Mouse (Mus musculus): ENCODE measurements around the gene Slc26a5. TPM values are rescaled to one million over a fixed set of nuclear protein-coding genes. Genes with fewer than 3 reads are reported as not detected.
A peak's percentile ranks its signal among the peaks of the same experiment; 100 is the strongest.

The Slc26a5 gene
- polyA plus RNA-seq (2015; fragmentation: Nextera tagmentation; extraction: Ambion mirVana), result 0.05 and 0.08 TPM in 2 replicates

DNA sequence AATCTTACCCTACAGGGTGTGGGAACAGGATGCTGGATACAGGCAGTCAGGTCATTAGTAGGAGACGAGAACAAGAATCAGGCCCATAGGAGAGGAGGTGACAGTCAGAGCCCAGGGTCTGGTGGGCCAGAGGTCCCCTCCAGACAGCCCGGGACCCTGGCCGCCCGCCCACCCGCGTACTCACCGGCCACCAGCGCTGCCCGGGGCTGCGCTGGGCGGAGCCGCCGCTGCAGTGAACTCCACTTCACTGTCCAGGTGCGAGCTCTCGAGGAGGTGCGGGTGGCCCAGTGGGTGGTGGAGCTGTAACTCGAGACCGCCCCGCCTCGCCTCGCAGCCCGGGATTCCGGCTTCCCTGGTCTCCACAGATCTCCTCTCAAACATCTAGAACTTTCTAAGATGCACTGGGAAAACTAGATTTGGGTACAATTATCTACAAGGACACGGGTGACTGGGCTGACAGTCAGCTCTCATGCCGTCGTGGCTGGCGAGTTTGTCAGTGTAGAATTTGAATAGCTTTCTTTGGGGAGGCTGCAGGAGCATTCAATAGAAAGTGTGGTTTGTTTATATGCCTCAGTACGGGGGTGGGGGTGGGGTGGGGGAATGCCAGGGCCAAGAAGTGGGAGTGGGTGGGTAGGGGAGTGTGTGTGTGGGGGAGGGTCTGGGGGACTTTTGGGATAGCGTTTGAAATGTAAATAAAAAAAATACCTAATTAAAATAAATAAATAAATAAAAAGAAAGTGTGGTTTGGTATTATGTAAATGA is at the start of gene Slc26a5:
TSS of gene Slc26a5 (minus strand) at position 259 of the 762 bp plus-strand sequence.
- H3K9me3 ChIP-seq (replicated peaks), result no peaks in the 10 kb centered on the region
- ATAC-seq, result peak; percentile 71
- peak within 1 kb of the TSS; percentile 34 for H3K4me3 ChIP-seq
- no peaks in the 10 kb centered on the region for H3K36me3 ChIP-seq (ENCODE audit: poor library complexity, severe bottlenecking)
- H3K9ac ChIP-seq, result peak within 1 kb of the TSS; percentile 30
- no peak within 1 kb of the TSS for H3K27ac ChIP-seq
- peaks cover 13% of the 10 kb centered on the region for H3K4me1 ChIP-seq
- peaks cover 7% of the 10 kb centered on the region; the same call in 1 of the 2 replicates for H3K27me3 ChIP-seq
- 0% methylated on average over 23 of the region's 29 CpGs for WGBS
- peak within 1 kb of the TSS; percentile 65 for H3K4me2 ChIP-seq

DNA sequence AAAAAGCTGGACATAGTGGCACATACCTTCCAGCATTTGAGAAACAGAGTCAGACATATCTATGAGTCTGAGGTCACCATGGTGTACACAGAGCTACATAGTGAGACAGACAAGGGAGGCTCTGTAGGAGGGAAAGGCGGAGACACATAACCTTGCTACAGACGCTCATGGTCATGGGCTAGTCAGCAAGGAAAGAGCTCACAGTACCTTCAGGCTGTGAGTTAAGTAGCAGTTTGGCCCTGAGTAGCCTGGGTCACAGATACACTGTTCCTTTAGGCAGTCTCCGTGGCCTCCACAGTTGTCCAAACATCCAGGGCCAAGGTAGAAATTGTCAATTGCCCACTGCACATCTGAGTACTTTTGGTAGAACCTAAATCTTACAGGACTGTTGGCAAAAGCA is 49.4 kb upstream of the Slc26a5 start:
- Histone ChIP-seq H3K36me3 (ENCODE audit: poor library complexity, severe bottlenecking) (no peaks in the 10 kb centered on the region), H3K4me2 (no peak overlapping the region), H3K9me3 (replicated peaks) (no peaks in the 10 kb centered on the region; the same call in 1 of the 2 replicates), H3K27me3 (no peaks in the 10 kb centered on the region), H3K4me1 (no peaks in the 10 kb centered on the region), H3K27ac (no peak overlapping the region), H3K9ac (no peak overlapping the region), H3K4me3 (no peak overlapping the region)
- 76% methylated on average over 3 of the region's 3 CpGs for WGBS
- ATAC-seq, result no peak

- H3K36me3 ChIP-seq (ENCODE audit: poor library complexity, severe bottlenecking), result no peaks in the 10 kb centered on the region
- H3K27me3 ChIP-seq, result no peaks in the 10 kb centered on the region
- no peak for ATAC-seq
- H3K4me1 ChIP-seq, result no peaks in the 10 kb centered on the region
- no peak overlapping the region for H3K4me3 ChIP-seq
- H3K4me2 ChIP-seq, result no peak overlapping the region
- no peak overlapping the region for H3K9ac ChIP-seq
- 91% methylated on average over 23 of the region's 23 CpGs for WGBS
- no peaks in the 10 kb centered on the region; the same call in 1 of the 2 replicates for H3K9me3 ChIP-seq (replicated peaks)
- no peak overlapping the region for H3K27ac ChIP-seq
These were observed 47.6 kb upstream of the Slc26a5 start for GRCm38 (mm10) chr5:21912835-21913530.

DNA sequence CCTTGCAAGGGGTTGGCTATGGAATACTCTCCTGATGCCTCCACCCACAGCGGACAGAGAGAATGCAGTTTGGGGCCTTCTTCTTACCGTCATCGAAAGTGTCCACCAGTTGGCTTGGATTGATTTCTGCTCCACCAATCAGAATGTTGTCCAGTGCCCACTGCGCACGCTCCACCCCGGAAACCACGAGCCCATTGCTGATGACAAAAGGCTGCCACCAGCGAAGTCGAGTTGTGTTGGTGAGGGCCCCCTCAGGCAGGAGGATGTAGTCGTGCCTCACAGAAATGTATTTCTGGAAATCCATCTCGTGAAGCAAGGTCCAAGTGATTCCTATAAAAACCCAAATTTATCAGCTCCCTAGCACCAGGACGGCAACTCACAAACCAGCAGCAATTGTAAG is 45.3 kb upstream of the Slc26a5 start:
- no peaks in the 10 kb centered on the region for H3K36me3 ChIP-seq (ENCODE audit: poor library complexity, severe bottlenecking)
- H3K27ac ChIP-seq, result no peak overlapping the region
- no peak overlapping the region for H3K4me3 ChIP-seq
- H3K4me2 ChIP-seq, result no peak overlapping the region
- WGBS, result 92% methylated on average over 12 of the region's 12 CpGs
- no peak for ATAC-seq
- no peaks in the 10 kb centered on the region for H3K9me3 ChIP-seq (replicated peaks)
- no peaks in the 10 kb centered on the region for H3K27me3 ChIP-seq
- no peak overlapping the region for H3K9ac ChIP-seq
- H3K4me1 ChIP-seq, result no peaks in the 10 kb centered on the region

- Histone ChIP-seq H3K9me3 (replicated peaks) (no peaks in the 10 kb centered on the region), H3K4me3 (no peak overlapping the region), H3K4me2 (no peak overlapping the region), H3K4me1 (no peaks in the 10 kb centered on the region), H3K27me3 (no peaks in the 10 kb centered on the region), H3K27ac (no peak overlapping the region), H3K9ac (no peak overlapping the region), H3K36me3 (ENCODE audit: poor library complexity, severe bottlenecking) (no peaks in the 10 kb centered on the region)
- ATAC-seq, result no peak
- WGBS, result 91% methylated on average over 3 of the region's 3 CpGs
These were observed 44.3 kb upstream of the Slc26a5 start for GRCm38 (mm10) chr5:21909713-21910112.

- no peaks in the 10 kb centered on the region for H3K36me3 ChIP-seq (ENCODE audit: poor library complexity, severe bottlenecking)
These were observed 36.0 kb upstream of the Slc26a5 start for GRCm38 (mm10) chr5:21901411-21901810.

GRCm38 (mm10) chr5:21900891-21901290 is 35.5 kb upstream of the Slc26a5 start:
- Histone ChIP-seq H3K4me3 (no peak overlapping the region), H3K27ac (no peak overlapping the region), H3K4me2 (no peak overlapping the region), H3K9ac (no peak overlapping the region), H3K27me3 (no peaks in the 10 kb centered on the region), H3K4me1 (no peaks in the 10 kb centered on the region), H3K36me3 (ENCODE audit: poor library complexity, severe bottlenecking) (no peaks in the 10 kb centered on the region), H3K9me3 (replicated peaks) (no peaks in the 10 kb centered on the region)
- ATAC-seq, result no peak
- WGBS, result 84% methylated on average over 6 of the region's 6 CpGs

More at GRCm38 (mm10) chr5:21901411-21901810, 36.0 kb upstream of the Slc26a5 start:
- Histone ChIP-seq H3K9ac (no peak overlapping the region), H3K27me3 (no peaks in the 10 kb centered on the region), H3K4me1 (no peaks in the 10 kb centered on the region), H3K4me3 (no peak overlapping the region), H3K27ac (no peak overlapping the region), H3K9me3 (replicated peaks) (no peaks in the 10 kb centered on the region), H3K4me2 (no peak overlapping the region)
- 78% methylated on average over 12 of the region's 12 CpGs for WGBS
- no peak for ATAC-seq

DNA sequence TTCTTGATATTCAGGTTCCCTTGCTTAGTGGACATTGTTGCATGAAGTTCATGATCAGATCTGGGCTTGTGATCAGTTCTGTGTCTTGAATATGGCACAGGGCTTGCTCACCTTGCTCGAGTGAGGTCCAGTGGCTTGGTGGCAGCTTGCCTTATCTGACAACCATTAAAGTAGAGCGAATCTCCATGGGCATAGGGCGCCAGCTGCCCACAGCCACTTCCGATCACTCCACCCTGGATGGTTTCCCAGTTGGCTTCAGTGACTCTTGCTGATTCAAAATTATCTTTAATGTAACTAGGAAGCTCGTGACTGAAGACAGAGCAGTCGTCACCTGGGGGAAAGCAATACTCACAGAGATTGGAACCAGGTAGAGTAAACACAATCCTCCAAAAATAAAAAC is 33.5 kb upstream of the Slc26a5 start:
- Histone ChIP-seq H3K27me3 (no peaks in the 10 kb centered on the region), H3K4me3 (no peak overlapping the region), H3K9me3 (replicated peaks) (no peaks in the 10 kb centered on the region), H3K36me3 (ENCODE audit: poor library complexity, severe bottlenecking) (no peaks in the 10 kb centered on the region), H3K4me1 (no peaks in the 10 kb centered on the region), H3K9ac (no peak overlapping the region), H3K27ac (no peak overlapping the region), H3K4me2 (no peak overlapping the region)
- 91% methylated on average over 6 of the region's 6 CpGs for WGBS
- ATAC-seq, result no peak

GRCm38 (mm10) chr5:21896586-21896985 is 31.2 kb upstream of the Slc26a5 start:
- H3K27me3 ChIP-seq, result no peaks in the 10 kb centered on the region
- H3K27ac ChIP-seq, result no peak overlapping the region
- no peaks in the 10 kb centered on the region for H3K36me3 ChIP-seq (ENCODE audit: poor library complexity, severe bottlenecking)
- no peaks in the 10 kb centered on the region for H3K9me3 ChIP-seq (replicated peaks)
- H3K9ac ChIP-seq, result no peak overlapping the region
- no peak overlapping the region for H3K4me2 ChIP-seq
- WGBS, result 78% methylated on average over 14 of the region's 14 CpGs
- ATAC-seq, result no peak
- no peak overlapping the region for H3K4me3 ChIP-seq
- no peaks in the 10 kb centered on the region for H3K4me1 ChIP-seq

- 84% methylated on average over 3 of the region's 3 CpGs for WGBS
- Histone ChIP-seq H3K4me1 (no peaks in the 10 kb centered on the region), H3K4me2 (no peak overlapping the region), H3K9me3 (replicated peaks) (no peaks in the 10 kb centered on the region), H3K27ac (no peak overlapping the region), H3K9ac (no peak overlapping the region), H3K4me3 (no peak overlapping the region), H3K36me3 (ENCODE audit: poor library complexity, severe bottlenecking) (no peaks in the 10 kb centered on the region), H3K27me3 (no peaks in the 10 kb centered on the region)
- ATAC-seq, result no peak
These were observed 28.8 kb upstream of the Slc26a5 start for GRCm38 (mm10) chr5:21894168-21894567.

GRCm38 (mm10) chr5:21866750-21867149 is 1.3 kb upstream of the Slc26a5 start:
- no peak overlapping the region for H3K27ac ChIP-seq
- 55% methylated on average over 8 of the region's 8 CpGs for WGBS
- no peak overlapping the region for H3K9ac ChIP-seq
- H3K4me2 ChIP-seq, result peak overlapping the region; percentile 65
- peak; percentile 33; the same call in 1 of the 2 replicates for ATAC-seq
- H3K36me3 ChIP-seq (ENCODE audit: poor library complexity, severe bottlenecking), result no peaks in the 10 kb centered on the region
- H3K4me1 ChIP-seq, result peaks cover 13% of the 10 kb centered on the region
- peaks cover 7% of the 10 kb centered on the region; the same call in 1 of the 2 replicates for H3K27me3 ChIP-seq
- H3K9me3 ChIP-seq (replicated peaks), result no peaks in the 10 kb centered on the region
- no peak overlapping the region for H3K4me3 ChIP-seq

DNA sequence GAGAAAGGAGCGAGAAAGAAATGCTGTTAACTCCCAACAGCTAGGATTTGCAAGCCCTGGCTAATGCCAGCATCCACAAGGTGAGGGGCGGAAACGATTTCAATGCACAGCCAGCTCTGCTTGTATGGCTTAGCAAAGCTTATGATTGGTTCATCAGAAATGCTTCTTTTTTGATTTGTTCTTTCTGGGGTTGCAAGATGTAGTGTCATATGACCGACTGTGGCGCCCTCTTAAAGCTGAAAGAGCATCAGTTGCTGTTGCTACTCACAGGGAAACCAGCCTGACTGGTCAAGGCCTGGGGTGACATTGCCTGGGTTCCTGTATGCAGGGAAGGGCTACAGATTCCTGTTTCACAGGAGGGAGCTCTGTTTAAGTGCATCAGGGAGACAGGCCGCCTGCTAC is 908 bp upstream of the Slc26a5 start:
- Histone ChIP-seq H3K4me1 (peaks cover 13% of the 10 kb centered on the region), H3K27ac (no peak overlapping the region)

More for the DNA sequence above, 908 bp upstream of the Slc26a5 start:
- H3K4me3 ChIP-seq, result peak overlapping the region; percentile 34
- no peaks in the 10 kb centered on the region for H3K9me3 ChIP-seq (replicated peaks)
- H3K9ac ChIP-seq, result no peak overlapping the region
- H3K27me3 ChIP-seq, result peaks cover 7% of the 10 kb centered on the region; the same call in 1 of the 2 replicates
- peak overlapping the region; percentile 65 for H3K4me2 ChIP-seq
- ATAC-seq, result peak; percentile 92
- no peaks in the 10 kb centered on the region for H3K36me3 ChIP-seq (ENCODE audit: poor library complexity, severe bottlenecking)
- 5% methylated on average over 6 of the region's 6 CpGs for WGBS
